ENCODE assay signal across 8 mouse cellular contexts in genomic region chr11:94548888-94549690, GRCm38 (mm10). TPM values are rescaled to one million over a fixed set of nuclear protein-coding genes. Genes with fewer than 3 reads are reported as not detected.
DNase-seq lines count a peak whose midpoint lies in the region; ATAC-seq and TF ChIP-seq lines count a peak whose summit lies in the region.

TSS of gene Rsad1 (minus strand) at chr11:94549255.

- peak; percentile 33; the same call in 1 of the 2 replicates for TF ChIP-seq POLR2A in bone marrow, adult 2 months (IDR thresholded peaks at IDR 0.05; ENCODE audit: borderline replicate concordance, control insufficient read depth, low read depth, low read length)

- H3K27ac ChIP-seq in bone marrow, adult 2 months (ENCODE audit: control insufficient read depth, insufficient read depth, low read depth, low read length, poor library complexity), result peak within 1 kb of the TSS; percentile 69
- H3K27ac ChIP-seq in embryonic facial prominence, embryonic 15.5 days (replicated peaks), result peak within 1 kb of the TSS; percentile 93
- peak within 1 kb of the TSS; percentile 93 for H3K27ac ChIP-seq in heart, embryonic 10.5 days
- H3K27ac ChIP-seq in kidney, embryonic 15.5 days, result peak within 1 kb of the TSS; percentile 92

- peak within 1 kb of the TSS; percentile 74 for H3K4me3 ChIP-seq in bone marrow, adult 2 months (replicated peaks; ENCODE audit: control insufficient read depth, low read depth, low read length)
- peak within 1 kb of the TSS; percentile 68 for H3K4me3 ChIP-seq in embryonic facial prominence, embryonic 15.5 days (replicated peaks)
- peak within 1 kb of the TSS; percentile 76 for H3K4me3 ChIP-seq in heart, embryonic 10.5 days
- peak within 1 kb of the TSS; percentile 64 for H3K4me3 ChIP-seq in kidney, embryonic 15.5 days (replicated peaks)

- peak; percentile 88 for TF ChIP-seq CTCF in bone marrow, adult 2 months (IDR thresholded peaks at IDR 0.05; ENCODE audit: control insufficient read depth, insufficient read depth, low read length)

- H3K9ac ChIP-seq in embryonic facial prominence, embryonic 15.5 days, result peak within 1 kb of the TSS; percentile 54
- peak within 1 kb of the TSS; percentile 63 for H3K9ac ChIP-seq in kidney, embryonic 15.5 days

- DNase-seq in 416B (ENCODE audit: low read depth) (peak; percentile 94), liver (peak; percentile 91)
- DNase-seq in heart, embryonic 10.5 days (ENCODE audit: low spot score), result peak; percentile 96
- DNase-seq in spleen, postnatal 4 days (ENCODE audit: low spot score in 2 of 2), result peak; percentile 90 to 98

- H3K27me3 ChIP-seq in embryonic facial prominence, embryonic 15.5 days, result no peaks in the 10 kb centered on the region
- H3K27me3 ChIP-seq in heart, embryonic 10.5 days (ENCODE audit: insufficient read depth, poor library complexity, severe bottlenecking), result no peaks in the 10 kb centered on the region
- no peaks in the 10 kb centered on the region for H3K27me3 ChIP-seq in kidney, embryonic 15.5 days

- 1% methylated on average over 49 of the region's 49 CpGs for WGBS in bone marrow, adult 2 months
- WGBS in embryonic facial prominence, embryonic 15.5 days, result 3% methylated on average over 48 of the region's 49 CpGs
- 4% methylated on average over 49 of the region's 49 CpGs for WGBS in heart, embryonic 10.5 days
- 3% methylated on average over 49 of the region's 49 CpGs for WGBS in kidney, embryonic 15.5 days

- H3K4me1 ChIP-seq in bone marrow, adult 2 months (ENCODE audit: control insufficient read depth, insufficient read depth, low read length), result no peaks in the 10 kb centered on the region; the same call in 1 of the 2 replicates
- peaks cover 26% of the 10 kb centered on the region for H3K4me1 ChIP-seq in embryonic facial prominence, embryonic 15.5 days
- peaks cover 24% of the 10 kb centered on the region for H3K4me1 ChIP-seq in heart, embryonic 10.5 days
- H3K4me1 ChIP-seq in kidney, embryonic 15.5 days, result peaks cover 34% of the 10 kb centered on the region

- peak; percentile 85 for ATAC-seq in embryonic facial prominence, embryonic 15.5 days (ENCODE audit: insufficient number of reproducible peaks, low FRiP score, low TSS enrichment, low read depth)
- ATAC-seq in kidney, embryonic 15.5 days (replicated peaks; ENCODE audit: low FRiP score), result peak; percentile 91
- peak; percentile 91 for ATAC-seq in monocyte, adult 5-6 weeks (replicated peaks; ENCODE audit: insufficient number of reproducible peaks, low FRiP score, low TSS enrichment, poor library complexity, severe bottlenecking)

- no peaks in the 10 kb centered on the region for H3K9me3 ChIP-seq in embryonic facial prominence, embryonic 15.5 days (replicated peaks)
- 0 out of 2 replicates have a peak, but pooled peaks cover 3% of the 10 kb centered on the region for H3K9me3 ChIP-seq in heart, embryonic 10.5 days
- H3K9me3 ChIP-seq in kidney, embryonic 15.5 days (replicated peaks), result no peaks in the 10 kb centered on the region

- 0 out of 2 replicates have a peak, but pooled peaks cover under 1% of the 10 kb centered on the region for H3K36me3 ChIP-seq in embryonic facial prominence, embryonic 15.5 days
- no peaks in the 10 kb centered on the region for H3K36me3 ChIP-seq in heart, embryonic 10.5 days
- no peaks in the 10 kb centered on the region for H3K36me3 ChIP-seq in kidney, embryonic 15.5 days

- peak within 1 kb of the TSS; percentile 74 for H3K4me2 ChIP-seq in embryonic facial prominence, embryonic 15.5 days (replicated peaks)
- H3K4me2 ChIP-seq in kidney, embryonic 15.5 days, result peak within 1 kb of the TSS; percentile 78

RNA-seq across cellular contexts. Expression of gene Rsad1, which starts in this region (rescaled TPM):
- polyA plus RNA-seq in bone marrow, adult 2 months (2011; ENCODE audit: insufficient read depth, insufficient read length, low replicate concordance, missing spikeins), result 1.4 and 2.3 TPM in 2 replicates
- 4.3 and 5.4 TPM in 2 replicates for polyA plus RNA-seq in embryonic facial prominence, embryonic 15.5 days (2015; fragmentation: Nextera tagmentation; extraction: Ambion mirVana)
- 3.2 and 6.9 TPM in 2 replicates for polyA plus RNA-seq in heart, embryonic 10.5 days (2016; fragmentation: Nextera tagmentation; extraction: Ambion mirVana)
- 4.0 and 5.6 TPM in 2 replicates for polyA plus RNA-seq in kidney, embryonic 15.5 days (2015; fragmentation: Nextera tagmentation; extraction: Ambion mirVana)
- total RNA-seq in monocyte, adult 5-6 weeks (2017), result 1.6 to 4.8 TPM (median 3.1 TPM) in 3 replicates

Comparison
In these comparisons a context has a peak if more than half of its experiments do, and no peak if none do; other contexts are left out.
1. Peak in every context shown above with its lines: DNase-seq, ATAC-seq, H3K4me3 ChIP-seq and H3K27ac ChIP-seq.